Mouse (Mus musculus): ENCODE results near the gene Cd52. TPM values are rescaled to one million over a fixed set of nuclear protein-coding genes. Genes with fewer than 3 reads are reported as not detected.

Cd52 gene
- total and polyA plus RNA-seq, 3 experiments = 1.3 to 21.1 (median 2.0) TPM

DNA sequence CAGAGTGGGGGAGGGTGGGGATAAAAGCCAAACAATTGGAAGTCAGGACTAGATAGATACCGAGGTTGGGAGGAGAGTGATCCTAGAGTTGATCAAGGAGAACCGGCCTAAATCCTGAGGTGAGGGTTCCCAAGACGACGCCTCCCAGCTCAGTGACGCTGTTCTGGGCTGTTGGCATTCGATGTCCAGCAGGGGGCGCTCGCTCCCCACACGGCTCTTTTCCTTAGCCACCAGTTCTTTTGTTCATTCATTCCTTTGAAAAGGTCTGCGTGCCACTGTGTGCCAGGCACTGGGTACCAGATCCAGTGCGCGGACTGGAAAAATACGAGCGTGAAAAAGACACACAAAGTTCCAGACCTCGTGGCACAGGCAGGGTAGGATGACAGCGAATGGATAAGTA lies 58.9 kb downstream of the Cd52 start:
- peaks cover 29% of the 10 kb centered on the region for H3K27me3 ChIP-seq (ENCODE audit: insufficient read depth, low read length)
- TF ChIP-seq POLR2AphosphoS5 (IDR thresholded peaks at IDR 0.05; ENCODE audit: insufficient replicate concordance, low read depth, low read length) (no peak), CTCF (IDR thresholded peaks at IDR 0.05; ENCODE audit: low read depth, low read length) (peak; percentile 70), GATA2 (IDR thresholded peaks at IDR 0.05; ENCODE audit: borderline replicate concordance, low read depth, low read length) (no peak), GATA1 (IDR thresholded peaks at IDR 0.05; ENCODE audit: borderline replicate concordance, low read length) (no peak)
- peak; percentile 37 for DNase-seq (ENCODE audit: low spot score)
- no peaks in the 10 kb centered on the region for H3K36me3 ChIP-seq (replicated peaks)
- H3K4me3 ChIP-seq (ENCODE audit: low read depth, low read length) = no peak overlapping the region
- no peaks in the 10 kb centered on the region for H3K4me1 ChIP-seq (ENCODE audit: insufficient read depth, low read depth, low read length)
- no peaks in the 10 kb centered on the region for H3K9me3 ChIP-seq (replicated peaks)
- no peak for ATAC-seq (ENCODE audit: extremely low read depth, insufficient number of reproducible peaks, low FRiP score, poor library complexity, severe bottlenecking)

Other genes with a start within 250 kb of the Cd52 start
- 27.3 and 29.6 TPM in 2 replicates for gene Rps6ka1, start 207.3 kb downstream of the Cd52 start, total RNA-seq (2014; fragmentation: Nextera tagmentation)
- gene Rps6ka1, start 207.3 kb downstream of the Cd52 start, total RNA-seq (2017) = 29.7 and 35.9 TPM in 2 replicates
- gene Rps6ka1, start 207.3 kb downstream of the Cd52 start, polyA plus RNA-seq (2012) = 22.3 and 27.4 TPM in 2 replicates
- 313 and 359 TPM in 2 replicates for gene Hmgn2, start 126.4 kb downstream of the Cd52 start, total RNA-seq (2014; fragmentation: Nextera tagmentation)
- 127 and 148 TPM in 2 replicates for gene Hmgn2, start 126.4 kb downstream of the Cd52 start, total RNA-seq (2017)
- 595 and 658 TPM in 2 replicates for gene Hmgn2, start 126.4 kb downstream of the Cd52 start, polyA plus RNA-seq (2012)
- gene Dhdds, start 94.2 kb downstream of the Cd52 start, total RNA-seq (2014; fragmentation: Nextera tagmentation) = 21.1 and 21.7 TPM in 2 replicates
- 12.5 and 13.4 TPM in 2 replicates for gene Dhdds, start 94.2 kb downstream of the Cd52 start, total RNA-seq (2017)
- gene Dhdds, start 94.2 kb downstream of the Cd52 start, polyA plus RNA-seq (2012) = 14.5 and 14.9 TPM in 2 replicates
- not detected in 2 replicates for gene Lin28a, start 76.2 kb downstream of the Cd52 start, total RNA-seq (2014; fragmentation: Nextera tagmentation)
- gene Lin28a, start 76.2 kb downstream of the Cd52 start, total RNA-seq (2017) = 0.06 and 0.11 TPM in 2 replicates
- gene Lin28a, start 76.2 kb downstream of the Cd52 start, polyA plus RNA-seq (2012) = not detected in 2 replicates
- gene Zfp683, start 41.2 kb downstream of the Cd52 start, total RNA-seq (2014; fragmentation: Nextera tagmentation) = not detected in 2 replicates
- not detected in 2 replicates for gene Zfp683, start 41.2 kb downstream of the Cd52 start, total RNA-seq (2017)
- not detected in 2 replicates for gene Zfp683, start 41.2 kb downstream of the Cd52 start, polyA plus RNA-seq (2012)
- gene Crybg2, start 34.3 kb downstream of the Cd52 start, total RNA-seq (2014; fragmentation: Nextera tagmentation) = 0.29 TPM in 1 of 2 replicates, not detected in the other
- gene Crybg2, start 34.3 kb downstream of the Cd52 start, total RNA-seq (2017) = 0.12 and 0.60 TPM in 2 replicates
- gene Crybg2, start 34.3 kb downstream of the Cd52 start, polyA plus RNA-seq (2012) = 0.46 and 0.83 TPM in 2 replicates
- gene Ubxn11, start 7.5 kb upstream of the Cd52 start, total RNA-seq (2014; fragmentation: Nextera tagmentation) = 6.0 and 13.8 TPM in 2 replicates
- 3.4 and 3.9 TPM in 2 replicates for gene Ubxn11, start 7.5 kb upstream of the Cd52 start, total RNA-seq (2017)
- 11.3 and 13.2 TPM in 2 replicates for gene Ubxn11, start 7.5 kb upstream of the Cd52 start, polyA plus RNA-seq (2012)
- 76.6 and 110 TPM in 2 replicates for gene Sh3bgrl3, start 33.7 kb upstream of the Cd52 start, total RNA-seq (2014; fragmentation: Nextera tagmentation)
- 98.4 and 105 TPM in 2 replicates for gene Sh3bgrl3, start 33.7 kb upstream of the Cd52 start, total RNA-seq (2017)
- gene Sh3bgrl3, start 33.7 kb upstream of the Cd52 start, polyA plus RNA-seq (2012) = 111 and 202 TPM in 2 replicates
- gene Cep85, start 92.0 kb upstream of the Cd52 start, total RNA-seq (2014; fragmentation: Nextera tagmentation) = 31.4 and 41.7 TPM in 2 replicates
- gene Cep85, start 92.0 kb upstream of the Cd52 start, total RNA-seq (2017) = 47.4 and 64.4 TPM in 2 replicates
- 54.9 and 81.9 TPM in 2 replicates for gene Cep85, start 92.0 kb upstream of the Cd52 start, polyA plus RNA-seq (2012)
- gene Gm7534, start 107.9 kb upstream of the Cd52 start, total RNA-seq (2014; fragmentation: Nextera tagmentation) = not detected in 2 replicates
- gene Gm7534, start 107.9 kb upstream of the Cd52 start, total RNA-seq (2017) = 0.05 TPM in 1 of 2 replicates, not detected in the other
- not detected in 2 replicates for gene Gm7534, start 107.9 kb upstream of the Cd52 start, polyA plus RNA-seq (2012)
- not detected in 2 replicates for gene Catsper4, start 132.3 kb upstream of the Cd52 start, total RNA-seq (2014; fragmentation: Nextera tagmentation)
- not detected in 2 replicates for gene Catsper4, start 132.3 kb upstream of the Cd52 start, total RNA-seq (2017)
- gene Catsper4, start 132.3 kb upstream of the Cd52 start, polyA plus RNA-seq (2012) = not detected in 2 replicates
- not detected in 2 replicates for gene Cnksr1, start 143.3 kb upstream of the Cd52 start, total RNA-seq (2014; fragmentation: Nextera tagmentation)
- 0.44 TPM in 1 of 2 replicates, not detected in the other for gene Cnksr1, start 143.3 kb upstream of the Cd52 start, total RNA-seq (2017)
- gene Cnksr1, start 143.3 kb upstream of the Cd52 start, polyA plus RNA-seq (2012) = 0.03 TPM in 1 of 2 replicates, not detected in the other
- not detected in 2 replicates for gene E130218I03Rik, start 148.6 kb upstream of the Cd52 start, total RNA-seq (2014; fragmentation: Nextera tagmentation)
- 0.16 and 0.23 TPM in 2 replicates for gene E130218I03Rik, start 148.6 kb upstream of the Cd52 start, total RNA-seq (2017)
- gene E130218I03Rik, start 148.6 kb upstream of the Cd52 start, polyA plus RNA-seq (2012) = 0.11 and 0.19 TPM in 2 replicates
- 9.0 and 10.2 TPM in 2 replicates for gene Zfp593, start 150.5 kb upstream of the Cd52 start, total RNA-seq (2014; fragmentation: Nextera tagmentation)
- 9.8 and 10.7 TPM in 2 replicates for gene Zfp593, start 150.5 kb upstream of the Cd52 start, total RNA-seq (2017)
- gene Zfp593, start 150.5 kb upstream of the Cd52 start, polyA plus RNA-seq (2012) = 41.8 and 52.9 TPM in 2 replicates
- not detected in 2 replicates for gene Gm30191, start 151.9 kb upstream of the Cd52 start, total RNA-seq (2014; fragmentation: Nextera tagmentation)
- gene Gm30191, start 151.9 kb upstream of the Cd52 start, total RNA-seq (2017) = not detected in 2 replicates
- gene Gm30191, start 151.9 kb upstream of the Cd52 start, polyA plus RNA-seq (2012) = not detected in 2 replicates
- gene Grrp1, start 159.0 kb upstream of the Cd52 start, total RNA-seq (2014; fragmentation: Nextera tagmentation) = not detected in 2 replicates
- not detected in 2 replicates for gene Grrp1, start 159.0 kb upstream of the Cd52 start, total RNA-seq (2017)
- gene Grrp1, start 159.0 kb upstream of the Cd52 start, polyA plus RNA-seq (2012) = not detected in 2 replicates
- 40.5 and 42.9 TPM in 2 replicates for gene Pdik1l, start 192.8 kb upstream of the Cd52 start, total RNA-seq (2014; fragmentation: Nextera tagmentation)
- gene Pdik1l, start 192.8 kb upstream of the Cd52 start, total RNA-seq (2017) = 43.3 and 53.2 TPM in 2 replicates
- gene Pdik1l, start 192.8 kb upstream of the Cd52 start, polyA plus RNA-seq (2012) = 3.2 and 4.0 TPM in 2 replicates
- gene Trim63, start 220.0 kb upstream of the Cd52 start, total RNA-seq (2014; fragmentation: Nextera tagmentation) = not detected in 2 replicates
- not detected in 2 replicates for gene Trim63, start 220.0 kb upstream of the Cd52 start, total RNA-seq (2017)
- gene Trim63, start 220.0 kb upstream of the Cd52 start, polyA plus RNA-seq (2012) = not detected in 2 replicates
- 3.8 and 4.6 TPM in 2 replicates for gene Slc30a2, start 248.1 kb upstream of the Cd52 start, total RNA-seq (2014; fragmentation: Nextera tagmentation)
- gene Slc30a2, start 248.1 kb upstream of the Cd52 start, total RNA-seq (2017) = 5.6 and 6.1 TPM in 2 replicates
- gene Slc30a2, start 248.1 kb upstream of the Cd52 start, polyA plus RNA-seq (2012) = 4.7 and 8.2 TPM in 2 replicates

All from G1E (cell line).